Mouse (Mus musculus) ES-CJ7 (cell line): ENCODE results near the gene Ebf1.

Source experiments
- DNase-seq: peaks from one replicate; pipeline ENCODE4 v3.0.0; 2011; ENCODE audit warnings: low read depth, low spot score

The Ebf1 gene

GRCm38 (mm10) chr11:44661875-44662274 is 44.8 kb downstream of the Ebf1 start:
- no peak for DNase-seq

- DNase-seq: no peak
Observed at GRCm38 (mm10) chr11:44663609-44664141, 46.6 kb downstream of the Ebf1 start.

DNA sequence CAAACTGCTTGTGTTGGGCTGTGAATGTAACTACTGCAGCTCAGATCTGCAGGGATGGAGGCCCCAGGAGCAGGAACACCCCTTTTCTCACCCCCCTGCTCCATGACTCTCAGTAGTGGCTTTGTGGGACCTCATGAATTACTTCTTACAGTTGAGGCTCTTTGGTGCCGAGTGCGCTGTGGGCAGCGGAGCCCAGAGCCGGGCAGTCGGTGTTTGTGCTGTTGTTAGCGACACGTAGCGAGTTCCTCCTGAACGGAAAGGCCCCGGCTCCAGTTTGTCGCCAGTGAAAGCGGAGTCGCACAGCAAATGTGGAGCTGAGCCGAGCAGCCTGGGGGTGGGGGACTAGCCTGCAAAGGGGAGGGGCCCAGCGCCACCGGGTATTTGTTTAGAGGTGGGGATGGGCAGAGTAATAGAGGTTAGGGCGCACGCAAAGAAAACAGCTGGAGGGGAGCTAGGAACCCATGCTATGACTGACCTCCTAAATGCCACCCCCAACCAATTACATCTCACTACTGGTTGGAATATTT is 48.1 kb downstream of the Ebf1 start:
- peak; percentile 21 for DNase-seq

DNA sequence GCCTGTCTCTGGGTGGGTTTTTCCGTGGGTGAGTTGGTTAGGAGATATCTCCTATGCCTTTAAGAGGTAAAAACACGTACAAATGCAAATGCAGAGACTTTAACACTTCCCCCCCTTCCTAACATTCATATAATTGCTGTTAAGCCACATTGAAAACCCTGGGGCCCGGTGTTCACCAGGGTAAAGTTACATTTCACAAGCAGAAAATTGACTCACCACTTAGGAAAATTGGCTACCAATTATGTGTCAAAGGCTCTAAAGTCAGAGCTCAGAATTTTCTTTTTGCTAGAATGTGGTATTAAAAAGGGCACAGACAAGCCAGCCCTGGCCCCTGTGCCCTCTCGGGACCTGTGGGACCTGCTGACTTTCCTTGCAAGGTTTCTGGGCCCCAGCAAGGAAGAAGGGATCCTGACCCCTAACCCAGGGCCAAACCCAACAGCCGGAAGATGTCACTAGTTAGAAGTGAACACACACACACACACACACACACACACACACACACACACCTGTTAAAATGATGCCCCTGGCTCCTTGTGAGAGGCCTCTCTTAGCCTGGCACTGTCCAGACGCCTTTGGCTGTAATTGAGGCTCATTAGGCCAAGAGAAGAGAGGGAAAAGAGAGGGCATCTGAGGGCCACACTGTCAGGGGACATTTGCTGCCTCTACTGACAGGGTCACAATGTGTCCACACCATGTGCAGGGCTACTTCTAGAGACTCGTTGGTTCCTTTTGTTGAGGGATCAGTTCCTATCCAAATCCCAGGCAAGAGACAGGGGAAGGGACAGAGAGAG is 48.8 kb downstream of the Ebf1 start:
- DNase-seq: no peak

- DNase-seq: no peak
Observed at GRCm38 (mm10) chr11:44666741-44667140, 49.6 kb downstream of the Ebf1 start.

DNA sequence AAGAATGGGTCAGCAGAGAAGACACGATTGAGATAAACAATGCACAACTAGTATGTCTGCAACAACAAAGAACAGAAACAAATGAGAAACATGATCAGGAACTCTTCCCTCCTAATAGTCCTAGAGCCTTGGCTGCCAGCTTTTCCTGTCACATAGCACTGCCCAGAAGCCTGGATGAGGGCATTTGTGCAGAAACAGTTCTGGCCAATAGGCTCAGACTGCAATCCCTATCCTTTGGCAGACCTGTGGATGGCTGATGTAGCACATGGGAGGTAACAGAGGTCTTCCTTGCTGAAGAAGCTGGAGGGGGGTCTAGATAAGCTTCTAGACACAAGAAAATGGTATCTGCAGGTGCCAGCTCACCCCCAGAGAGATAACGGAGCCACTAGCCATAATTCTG is 64.2 kb downstream of the Ebf1 start:
- DNase-seq: no peak

DNA sequence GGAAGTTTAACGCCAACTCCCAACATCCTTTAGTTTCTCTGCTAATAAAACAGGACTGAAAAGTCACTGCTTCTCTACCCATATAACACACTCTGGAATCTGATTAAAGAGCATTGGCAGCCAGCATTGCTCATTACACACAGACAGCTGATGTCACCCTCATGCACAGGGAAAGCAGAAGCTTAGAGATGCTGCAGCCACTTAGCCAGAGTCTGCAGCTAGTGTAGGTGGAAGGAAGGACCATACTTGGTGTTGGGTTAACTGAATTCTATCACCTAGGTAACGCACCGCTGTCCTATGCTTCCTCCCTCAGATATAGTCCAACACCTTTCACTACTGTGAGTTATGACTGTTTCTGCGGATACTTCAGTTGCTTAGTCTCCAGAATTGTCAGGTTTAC is 64.9 kb downstream of the Ebf1 start:
- DNase-seq: no peak

DNA sequence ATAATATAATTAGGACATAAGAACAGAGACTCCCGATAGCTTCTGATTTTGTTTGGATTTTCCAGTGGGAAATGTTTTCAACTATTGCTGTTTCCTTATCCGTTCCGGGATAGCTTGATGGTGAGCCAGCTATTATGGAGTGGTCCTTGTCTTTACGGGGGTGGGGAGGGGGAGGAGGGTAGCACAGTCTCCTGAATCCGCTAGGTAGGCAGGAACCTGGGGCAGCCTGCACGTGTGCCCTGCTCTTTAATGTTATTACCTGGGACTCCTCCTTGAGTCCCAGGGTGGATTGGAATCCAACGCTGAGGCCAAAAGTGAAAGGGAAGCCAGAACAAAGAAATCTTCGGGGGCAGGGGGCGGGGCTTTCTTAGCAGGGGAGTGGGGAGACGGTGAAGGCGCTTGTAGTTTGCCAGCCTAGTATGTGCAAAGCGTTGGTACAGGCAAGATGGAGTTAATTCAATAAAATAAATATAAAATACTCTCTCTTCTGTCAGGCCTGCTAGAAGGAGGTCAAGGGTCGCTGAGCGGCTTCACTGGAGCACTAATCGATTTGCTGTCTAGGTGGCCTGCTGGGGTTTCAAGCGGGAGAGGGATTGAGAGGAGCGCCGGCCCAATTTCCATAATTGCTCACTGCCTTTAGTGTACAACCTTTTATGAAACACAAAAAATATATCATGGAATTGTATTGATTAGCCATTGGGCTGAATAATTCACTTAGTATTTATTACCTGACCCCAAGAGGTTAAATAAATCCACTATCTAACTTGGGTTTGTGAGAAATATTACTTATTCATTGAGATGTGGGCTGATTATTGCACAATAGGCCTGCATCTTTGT is 65.8 kb downstream of the Ebf1 start:
- DNase-seq: no peak

- DNase-seq: peak; percentile 32
Observed at GRCm38 (mm10) chr11:44684486-44685076, 67.5 kb downstream of the Ebf1 start.

DNA sequence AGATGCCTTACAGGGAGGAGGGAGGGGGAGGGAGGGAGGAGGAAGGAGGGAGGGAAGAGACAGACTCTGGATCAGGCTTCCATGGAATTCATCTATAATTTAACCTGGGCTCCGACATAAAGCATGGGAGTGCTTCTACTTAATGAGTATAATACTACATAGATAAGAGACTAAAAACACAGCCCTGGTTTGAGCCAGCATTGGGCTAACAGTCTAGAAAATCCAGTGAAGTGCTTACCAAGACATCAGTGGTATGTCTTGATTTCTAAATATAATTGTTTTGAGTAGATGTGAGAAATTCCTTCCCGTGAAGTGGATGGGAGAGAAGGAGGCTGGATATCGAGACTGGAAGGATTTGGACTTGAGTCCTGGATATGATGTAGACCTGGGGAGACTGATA is 68.0 kb downstream of the Ebf1 start:
- no peak for DNase-seq

DNA sequence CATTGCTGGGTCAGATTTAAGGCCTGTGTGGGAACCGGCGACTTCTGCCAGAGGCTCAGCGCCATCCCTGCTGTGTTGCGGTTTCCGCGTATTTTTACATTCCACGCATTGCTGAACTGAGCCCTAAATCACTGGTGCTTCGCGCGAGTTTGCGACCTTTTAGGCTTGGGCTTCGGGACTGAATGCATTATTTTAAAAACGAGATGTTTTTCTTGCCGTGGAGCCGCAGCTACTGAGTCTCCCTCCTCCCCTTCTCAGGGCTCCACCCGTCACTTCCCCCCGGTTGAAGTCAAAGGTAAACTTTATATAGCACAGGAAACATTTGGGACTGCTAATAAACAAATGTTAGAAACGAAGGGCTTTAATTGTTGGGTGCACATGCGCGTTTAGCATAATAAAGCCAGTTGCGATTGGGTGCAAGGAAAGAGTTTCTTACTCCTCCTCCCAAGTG is 68.8 kb downstream of the Ebf1 start:
- peak; percentile 57 for DNase-seq

GRCm38 (mm10) chr11:44686378-44686777 is 69.3 kb downstream of the Ebf1 start:
- DNase-seq: no peak

- DNase-seq: no peak
Observed at GRCm38 (mm10) chr11:44688542-44688941, 71.4 kb downstream of the Ebf1 start.

DNA sequence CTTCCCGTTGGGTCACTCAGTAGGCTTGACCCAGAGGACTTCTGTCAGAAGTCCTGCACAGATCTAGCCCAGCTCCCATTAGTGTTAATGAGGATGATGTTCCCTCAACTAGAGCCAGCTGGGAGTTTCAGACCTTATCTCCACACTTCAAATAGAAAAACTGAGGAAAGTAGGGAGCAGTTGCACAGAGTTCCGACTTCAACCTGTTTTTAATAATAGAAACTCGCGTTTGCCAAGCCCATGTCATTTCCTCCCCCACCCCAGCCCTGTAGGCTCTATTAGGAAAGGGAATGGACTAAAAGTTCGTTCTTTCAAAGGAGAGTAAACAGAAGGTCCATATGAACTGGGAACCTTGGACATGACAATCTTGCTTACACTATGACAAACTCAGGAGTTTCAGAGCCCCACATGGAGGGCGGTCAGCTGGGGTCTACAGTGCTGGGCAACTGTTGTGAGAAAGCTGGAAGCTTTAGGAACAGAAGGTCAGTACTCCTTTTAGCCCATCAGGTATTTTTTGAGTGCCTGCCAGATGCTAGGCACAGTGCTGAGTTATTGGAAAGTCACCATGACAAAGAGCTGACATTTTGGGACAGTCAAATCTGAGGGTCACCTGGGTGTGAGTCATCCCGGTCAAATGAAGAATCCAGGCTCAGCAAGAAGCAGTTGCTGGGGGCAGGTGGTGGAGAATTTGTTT is 72.6 kb downstream of the Ebf1 start:
- DNase-seq: no peak

GRCm38 (mm10) chr11:44690265-44690572 is 73.1 kb downstream of the Ebf1 start:
- DNase-seq: no peak

- DNase-seq: no peak
Observed at GRCm38 (mm10) chr11:44695416-44695815, 78.3 kb downstream of the Ebf1 start.

DNA sequence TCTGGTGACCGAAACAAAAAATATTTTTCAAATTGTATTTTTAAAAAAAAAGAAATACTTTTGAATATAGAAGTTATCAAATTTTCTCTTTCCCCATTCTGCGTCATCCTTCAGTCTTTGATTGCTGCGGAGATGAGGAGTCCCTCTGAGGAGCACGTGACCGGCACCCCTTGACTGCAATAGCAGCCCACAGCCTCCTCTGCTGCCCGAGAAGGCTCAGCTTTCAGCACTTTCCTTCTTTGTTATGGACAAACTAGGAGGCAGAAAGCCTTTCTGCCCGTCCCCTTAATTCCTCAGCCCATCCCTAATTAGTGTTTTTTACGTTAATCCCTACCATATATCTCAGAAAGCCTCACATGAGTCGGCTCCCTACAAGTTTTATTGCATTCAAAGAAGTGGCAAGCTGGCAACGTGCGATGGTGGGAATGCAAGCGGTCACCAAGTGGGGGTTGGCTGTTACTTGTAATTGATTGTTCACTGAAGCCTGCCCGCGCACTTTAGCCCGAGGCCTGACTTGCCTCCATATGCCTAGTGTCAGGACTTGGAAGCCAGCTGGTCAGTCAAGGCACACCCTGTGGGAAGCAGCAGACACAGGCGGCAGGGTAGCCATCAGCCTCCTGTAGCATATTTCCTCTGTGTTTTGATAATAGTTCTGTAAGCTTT is 79.6 kb downstream of the Ebf1 start:
- peak; percentile 44 for DNase-seq

DNA sequence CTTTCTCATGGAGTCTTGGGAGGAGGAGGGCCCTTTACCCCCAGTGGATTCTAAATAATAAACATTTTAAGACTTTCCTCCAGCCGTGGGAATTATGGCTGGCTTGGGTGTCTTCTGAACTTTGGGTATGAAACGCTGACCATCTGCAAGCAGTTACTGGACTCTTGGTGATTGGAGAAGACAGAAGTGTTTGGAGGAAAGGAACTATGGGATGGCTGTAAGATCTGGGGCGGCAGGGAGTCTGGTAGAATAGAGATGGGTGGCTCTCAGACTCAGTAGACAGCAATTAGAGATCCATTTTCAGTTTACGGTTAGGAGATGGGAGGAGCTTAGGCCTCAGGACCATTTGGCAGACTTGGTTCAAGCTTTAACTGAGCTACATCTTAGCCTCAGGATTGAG is 83.1 kb downstream of the Ebf1 start:
- no peak for DNase-seq

GRCm38 (mm10) chr11:44701221-44701810 is 84.2 kb downstream of the Ebf1 start:
- no peak for DNase-seq

DNA sequence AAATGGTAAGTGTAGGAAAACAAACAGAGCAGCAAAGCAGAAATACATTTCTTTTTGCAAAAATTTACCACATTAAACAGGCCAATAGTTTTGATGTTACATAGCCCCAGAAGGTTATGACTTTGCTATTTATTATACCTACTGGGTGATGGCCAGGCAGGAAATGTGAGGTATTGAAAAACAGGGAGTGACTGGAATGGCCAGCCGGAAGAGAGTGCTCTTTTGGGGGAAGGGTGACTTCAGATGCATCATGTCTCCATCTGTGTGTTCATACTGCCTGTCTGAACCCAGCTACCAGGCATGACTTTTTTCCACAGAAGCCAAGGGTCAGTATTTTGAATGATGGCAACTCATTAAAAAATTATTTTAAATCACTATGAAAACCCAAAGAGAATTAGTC is 84.7 kb downstream of the Ebf1 start:
- no peak for DNase-seq
